Mouse (Mus musculus) left cerebral cortex, adult 2 months (tissue): ENCODE results near the gene Sumo2. TPM values are rescaled to one million over a fixed set of nuclear protein-coding genes. Genes with fewer than 3 reads are reported as not detected.

Experiments
- DNase-seq, 2 experiments: peaks; one replicate each; pipeline ENCODE4 v3.0.0; 2021 to 2022; ENCODE audit warnings: low spot score in 2 of 2, mixed read lengths in 1 of 2; ENCODE audit errors: extremely low spot score in 1 of 2
- H3K27ac ChIP-seq: fragments of 200-600 bp; 2 replicates; pipeline ENCODE4 v1.8.1; 2022
- H3K4me3 ChIP-seq: fragments of 200-600 bp; 2 replicates; pipeline ENCODE4 v1.8.1; 2022
- CTCF ChIP-seq: fragments of 200-600 bp; IDR thresholded peaks from 2 replicates; pipeline ENCODE4 v1.8.1; 2022; ENCODE audit warnings: antibody characterized with exemption, mild to moderate bottlenecking, moderate library complexity
- intact Hi-C: fragments of 180-260 bp; cut with DNase I; formaldehyde crosslinking; loops from one replicate; pipeline ENCODE4 v1.15.1; 2025
- total RNA-seq, 2 experiments: library from RNA; stranded (reverse); gene quantifications; 2 replicates each; pipeline ENCODE4 v1.2.3; 2021

Gene Sumo2
- total RNA-seq, 2 experiments from 2014 or later = 274 TPM

GRCm38 (mm10) chr11:115516942-115517341 lies 19.1 kb downstream of the Sumo2 start:
- Histone ChIP-seq H3K27ac (no peak overlapping the region), H3K4me3 (no peak overlapping the region)
- DNase-seq = no peak
- no peak for TF ChIP-seq CTCF
- intact Hi-C loops = no loop called here

- intact Hi-C loops = loop anchor here (2.0 kb wide), 1 partner anchor 22 kb away; the partner anchor contains the start of gene Sumo2
- no peak for DNase-seq
- Histone ChIP-seq H3K4me3 (no peak overlapping the region), H3K27ac (no peak overlapping the region)
- TF ChIP-seq CTCF = no peak
Measured at GRCm38 (mm10) chr11:115515021-115515420, 21.1 kb downstream of the Sumo2 start.

GRCm38 (mm10) chr11:115514238-115514663 lies 21.8 kb downstream of the Sumo2 start, which contains the start of gene Jpt1:
Jpt1 (minus strand) TSS chr11:115514387.
- H3K4me3 ChIP-seq = peak within 1 kb of the TSS; percentile 90
- intact Hi-C loops = loop anchor here (1.0 to 2.0 kb wide), 2 partner anchors 23 kb away; partner anchors contain the start of genes Nt5c and Sumo2
- TF ChIP-seq CTCF = no peak; the same call in 1 of the 2 replicates
- peak within 1 kb of the TSS; percentile 94 for H3K27ac ChIP-seq
- DNase-seq = peak; percentile 96

- peak overlapping the region; percentile 94 for H3K27ac ChIP-seq
- TF ChIP-seq CTCF = no peak
- intact Hi-C loops = loop anchor here (1.0 to 2.0 kb wide), 3 partner anchors 22 to 51 kb away; partner anchors contain the start of genes Nt5c, Nup85 and Sumo2
- H3K4me3 ChIP-seq = peak overlapping the region; percentile 90
- DNase-seq = peak in 1 of 2 experiments; percentile 74
Measured at GRCm38 (mm10) chr11:115513271-115514237, 22.5 kb downstream of the Sumo2 start.

GRCm38 (mm10) chr11:115512407-115513183 lies 23.5 kb downstream of the Sumo2 start:
- intact Hi-C loops = loop anchor here (2.0 kb wide), 1 partner anchor 52 kb away; the partner anchor contains the start of gene Nup85
- no peak for TF ChIP-seq CTCF
- H3K27ac ChIP-seq = peak overlapping the region; percentile 11; the same call in 1 of the 2 replicates

GRCm38 (mm10) chr11:115512004-115512403 lies 24.1 kb downstream of the Sumo2 start:
- H3K27ac ChIP-seq = no peak overlapping the region
- intact Hi-C loops = loop anchor here (2.0 kb wide), 1 partner anchor 53 kb away; the partner anchor contains the start of gene Nup85
- peak overlapping the region; percentile 90 for H3K4me3 ChIP-seq
- DNase-seq = no peak
- no peak for TF ChIP-seq CTCF

More at GRCm38 (mm10) chr11:115512407-115513183, 23.5 kb downstream of the Sumo2 start:
- peak overlapping the region; percentile 90 for H3K4me3 ChIP-seq
- DNase-seq = no peak

GRCm38 (mm10) chr11:115511121-115511520 lies 25.0 kb downstream of the Sumo2 start:
- Histone ChIP-seq H3K27ac (no peak overlapping the region), H3K4me3 (no peak overlapping the region)
- intact Hi-C loops = no loop called here
- TF ChIP-seq CTCF = no peak
- no peak for DNase-seq

GRCm38 (mm10) chr11:115510507-115510888 lies 25.6 kb downstream of the Sumo2 start:
- no peak for TF ChIP-seq CTCF
- Histone ChIP-seq H3K27ac (no peak overlapping the region), H3K4me3 (no peak overlapping the region)
- intact Hi-C loops = no loop called here
- no peak for DNase-seq

- Histone ChIP-seq H3K27ac (no peak overlapping the region), H3K4me3 (no peak overlapping the region)
- DNase-seq = no peak
- intact Hi-C loops = no loop called here
- TF ChIP-seq CTCF = no peak
Measured at GRCm38 (mm10) chr11:115509773-115510506, 26.1 kb downstream of the Sumo2 start.

GRCm38 (mm10) chr11:115508061-115508460 lies 28.0 kb downstream of the Sumo2 start:
- no peak for DNase-seq
- H3K4me3 ChIP-seq = no peak overlapping the region
- no peak overlapping the region for H3K27ac ChIP-seq
- intact Hi-C loops = no loop called here
- no peak for TF ChIP-seq CTCF

- Histone ChIP-seq H3K27ac (no peak overlapping the region), H3K4me3 (no peak overlapping the region)
- TF ChIP-seq CTCF = no peak
- intact Hi-C loops = no loop called here
- no peak for DNase-seq
Measured at GRCm38 (mm10) chr11:115506586-115506985, 29.5 kb downstream of the Sumo2 start.
